Mouse (Mus musculus): ENCODE measurements around the gene Rlf.

Rlf gene

DNA sequence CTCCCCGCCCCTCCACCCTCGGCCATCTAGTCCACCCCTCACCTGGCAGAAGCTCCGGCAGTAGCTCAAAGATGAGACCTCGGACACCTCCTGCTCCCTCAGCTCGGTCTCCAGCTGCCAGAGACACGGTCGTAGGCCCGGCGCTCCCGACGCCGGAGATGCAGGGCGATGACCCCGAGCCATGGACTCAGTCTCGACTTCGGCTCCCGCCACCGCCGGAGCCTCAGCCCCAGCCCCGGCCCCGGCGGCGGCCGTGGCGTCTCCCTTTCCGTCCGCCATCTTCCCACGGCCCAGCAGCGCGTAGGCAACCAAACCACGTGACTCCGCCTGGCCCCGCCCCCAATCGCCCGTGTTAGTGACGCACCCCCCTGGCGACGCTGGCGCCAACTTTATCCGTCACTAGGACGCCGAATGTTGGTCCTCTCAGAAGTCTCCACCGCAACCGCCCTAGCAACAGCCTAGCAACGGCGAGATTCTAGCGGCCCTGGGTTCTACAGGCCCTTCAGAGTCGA, at the start of gene Rlf:
TSS of gene Rlf (minus strand) at position 292 of the 512 bp plus-strand sequence.
- DNase-seq (ENCODE audit: low read depth, low spot score) = peak; percentile 97

DNA sequence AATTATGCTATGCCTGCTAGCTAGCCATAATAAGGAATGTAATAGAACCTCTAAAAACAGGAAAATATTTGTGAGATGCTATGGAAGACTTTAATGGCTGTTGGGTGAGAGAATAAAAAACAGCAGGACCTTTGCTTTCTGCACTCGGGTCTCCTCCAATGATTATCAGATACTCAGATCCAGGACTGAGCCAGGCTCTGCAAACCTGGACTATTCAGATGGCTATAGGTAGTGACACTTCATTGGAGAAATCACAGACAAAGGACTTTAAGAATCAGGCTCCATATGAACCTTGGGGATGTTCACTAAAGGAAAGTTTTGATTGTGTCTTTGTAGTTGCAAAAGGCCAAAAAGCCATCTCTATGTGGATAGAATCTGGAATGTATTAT, 26.7 kb upstream of the Rlf start:
- DNase-seq (ENCODE audit: low read depth, low spot score) = no peak

DNA sequence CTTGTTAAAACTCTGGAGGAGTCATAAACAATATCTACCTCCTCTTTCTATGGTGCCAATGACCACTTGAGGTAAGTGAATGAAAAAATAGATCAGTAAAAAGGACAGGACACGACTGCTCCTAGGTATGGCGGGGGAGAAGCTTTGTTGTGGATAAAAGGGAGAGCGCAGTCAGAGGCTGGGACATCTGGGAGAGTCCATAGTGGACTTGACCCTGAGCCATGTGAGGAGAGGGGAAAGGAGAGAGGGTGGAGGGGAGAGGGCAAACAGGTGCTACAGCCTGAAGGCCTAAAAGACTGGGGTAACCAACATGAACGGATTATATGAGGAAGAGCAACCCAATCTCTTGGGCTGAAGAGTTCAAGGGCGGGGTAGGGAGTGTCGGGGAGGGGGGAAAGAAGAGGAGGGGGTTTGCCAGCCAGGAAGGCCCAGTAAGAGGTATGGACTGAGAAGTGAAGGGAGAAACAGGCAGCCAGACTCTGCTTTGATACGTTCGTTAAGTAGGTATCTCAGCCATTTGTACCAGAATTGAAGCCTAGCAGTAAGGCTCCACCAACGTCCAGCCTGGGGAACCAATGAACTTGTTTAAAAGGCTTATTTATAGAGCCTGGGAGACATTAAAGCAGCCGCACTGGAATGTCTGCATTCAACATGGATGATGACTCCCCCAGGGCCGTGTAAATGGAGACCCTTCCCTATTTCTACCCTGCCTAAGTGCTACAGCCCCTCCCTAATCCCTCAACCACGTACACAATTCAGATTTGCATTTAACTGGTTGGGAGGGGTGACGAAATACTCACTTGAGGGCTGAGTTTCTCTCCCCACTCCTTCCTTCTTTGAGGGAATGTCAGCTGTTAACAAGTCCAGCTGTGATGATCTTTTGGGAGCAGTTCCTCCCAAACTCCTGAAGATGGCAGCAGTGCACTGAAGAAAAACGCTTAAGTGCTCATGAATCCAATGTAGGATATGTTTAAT, 26.0 kb upstream of the Rlf start:
- DNase-seq (ENCODE audit: low read depth, low spot score) = peak; percentile 63

DNA sequence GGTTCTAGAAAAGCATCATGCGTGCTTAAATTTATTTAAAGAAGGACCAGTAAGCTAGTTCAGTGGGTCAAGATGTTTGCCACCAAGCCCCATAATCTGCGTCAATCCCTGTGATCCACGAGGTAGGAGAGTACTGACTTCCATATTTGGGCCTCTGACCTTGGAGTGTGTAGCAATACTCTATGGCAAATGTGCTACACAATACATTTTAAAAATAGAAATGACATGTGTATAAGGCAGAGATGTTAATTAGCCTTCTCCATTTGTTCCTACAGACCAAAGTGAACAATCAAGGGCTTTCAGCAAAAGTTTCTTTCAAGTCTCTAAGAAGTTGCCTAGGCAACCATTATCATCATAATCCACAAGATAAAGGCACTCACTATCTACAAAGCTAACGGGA, 25.0 kb upstream of the Rlf start:
- DNase-seq (ENCODE audit: low read depth, low spot score) = no peak

DNA sequence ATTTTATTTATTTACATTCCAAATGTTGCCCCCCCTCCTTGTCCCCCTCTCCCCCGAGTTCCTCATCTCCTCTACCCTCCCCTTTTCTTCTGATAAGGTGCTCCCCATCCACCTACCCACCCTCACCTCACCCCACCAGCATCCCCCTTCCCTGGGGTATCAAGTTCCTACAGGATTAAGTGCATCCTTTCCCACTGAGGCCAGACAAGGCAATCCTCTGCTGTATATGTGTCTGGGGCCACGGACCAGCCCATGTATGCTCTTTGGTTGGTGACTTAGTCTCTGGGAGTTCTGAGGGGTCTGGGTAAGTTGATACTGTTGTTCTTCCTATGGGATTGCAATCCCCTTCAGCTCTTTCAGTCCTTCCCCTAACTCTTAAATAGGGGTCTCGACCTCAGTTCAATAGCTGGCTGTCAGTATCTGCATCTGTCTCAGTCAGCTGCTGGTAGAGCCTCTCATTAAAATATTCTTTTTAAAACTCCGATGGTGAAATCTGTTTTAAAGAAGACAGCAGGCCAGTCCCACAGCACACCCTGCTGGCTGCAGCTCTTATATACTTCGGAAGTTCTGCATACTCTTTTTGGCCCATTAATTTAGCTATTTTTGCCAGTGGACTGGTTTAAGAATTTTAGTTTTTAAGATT, 17.0 kb upstream of the Rlf start:
- DNase-seq (ENCODE audit: low read depth, low spot score) = peak; percentile 61

DNA sequence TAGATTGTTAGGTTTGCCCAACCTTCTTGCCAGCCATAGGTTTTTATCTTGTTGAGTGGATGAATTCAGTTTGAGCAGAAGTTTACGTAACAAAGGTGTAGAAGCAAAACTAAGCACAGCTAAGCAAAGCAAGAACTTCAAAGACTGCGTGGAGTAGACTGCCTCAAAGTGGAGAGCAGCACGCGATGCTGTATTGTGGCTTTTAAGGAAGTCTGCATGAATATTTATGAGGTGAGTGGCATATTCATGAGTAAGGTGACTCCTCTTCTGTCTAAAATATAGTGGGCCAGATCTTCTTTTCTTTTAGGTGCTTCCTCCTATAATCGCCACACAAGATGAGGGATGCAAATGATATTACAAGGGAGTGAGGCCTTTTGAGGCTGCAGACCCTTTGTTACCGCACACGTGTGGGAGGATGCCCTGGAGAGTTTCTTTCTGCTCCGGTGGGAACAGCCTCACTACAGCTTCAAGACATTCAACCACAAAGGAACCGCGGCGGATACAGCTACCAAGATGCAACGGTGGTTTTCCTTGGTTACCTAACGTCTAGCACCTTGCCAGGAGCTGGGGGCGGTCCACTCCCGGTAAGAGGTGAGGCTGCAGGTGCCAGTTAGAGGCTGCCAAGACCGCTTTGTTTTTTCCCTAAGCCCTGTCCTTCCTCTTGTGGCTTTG, 16.2 kb upstream of the Rlf start:
- no peak for DNase-seq (ENCODE audit: low read depth, low spot score)

DNA sequence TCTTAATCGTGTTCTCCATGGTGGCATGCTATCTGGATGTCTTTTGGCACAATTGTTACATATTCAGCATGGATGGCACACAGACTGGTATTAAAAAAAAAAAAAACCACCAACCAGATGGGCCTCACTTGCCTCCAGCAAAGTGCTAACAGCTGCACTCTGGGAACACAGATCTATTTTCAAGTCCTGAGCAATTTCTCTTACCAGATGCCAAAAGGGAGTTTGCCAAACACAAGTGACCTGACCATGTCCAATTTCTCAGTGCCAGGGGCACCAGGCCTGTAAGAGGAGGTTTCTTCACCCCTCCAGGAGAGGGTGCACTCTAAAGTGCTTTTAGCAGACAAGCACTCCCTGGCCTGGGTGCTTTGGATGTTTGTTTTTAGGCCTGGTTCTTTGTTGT, 12.2 kb upstream of the Rlf start:
- DNase-seq (ENCODE audit: low read depth, low spot score) = no peak

DNA sequence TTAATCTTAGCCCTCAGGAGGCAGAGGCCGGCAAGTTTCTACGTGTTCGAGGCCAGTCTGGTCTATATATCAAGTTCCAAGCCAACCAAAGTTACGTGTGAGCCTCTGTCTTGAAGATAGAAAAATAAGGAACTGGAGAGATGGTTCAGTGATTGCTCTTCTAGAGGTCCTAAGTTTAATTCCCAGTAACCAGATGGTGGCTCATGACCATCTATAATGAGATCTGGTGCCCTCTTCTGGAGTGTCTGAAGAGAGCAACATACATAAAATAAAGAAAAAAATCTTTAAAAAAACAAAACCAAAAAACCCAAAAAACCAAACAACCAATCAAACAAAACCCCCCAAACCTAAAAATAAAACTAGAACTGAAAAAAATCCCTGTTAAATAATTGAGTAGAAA, 10.3 kb upstream of the Rlf start:
- peak; percentile 49 for DNase-seq (ENCODE audit: low read depth, low spot score)

DNA sequence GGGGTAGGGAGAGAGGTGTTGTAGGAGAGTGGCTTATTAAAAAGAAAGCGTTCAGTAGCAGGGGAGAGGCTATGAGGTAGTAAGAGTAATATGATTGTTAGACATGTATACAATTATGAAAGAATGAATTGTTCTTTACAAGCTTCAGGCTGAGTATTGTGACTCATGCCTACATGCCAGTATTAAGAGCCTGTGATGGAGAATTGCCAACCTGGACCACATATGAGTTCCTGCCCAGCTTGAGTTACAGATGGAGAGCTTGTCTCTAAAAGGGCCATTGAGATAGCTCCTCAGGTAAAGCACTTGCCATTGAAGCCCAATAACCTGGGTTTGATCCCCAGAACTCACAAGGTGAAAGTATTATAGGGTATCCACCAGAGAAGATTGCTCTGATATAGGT, 8.3 kb upstream of the Rlf start:
- no peak for DNase-seq (ENCODE audit: low read depth, low spot score)

DNA sequence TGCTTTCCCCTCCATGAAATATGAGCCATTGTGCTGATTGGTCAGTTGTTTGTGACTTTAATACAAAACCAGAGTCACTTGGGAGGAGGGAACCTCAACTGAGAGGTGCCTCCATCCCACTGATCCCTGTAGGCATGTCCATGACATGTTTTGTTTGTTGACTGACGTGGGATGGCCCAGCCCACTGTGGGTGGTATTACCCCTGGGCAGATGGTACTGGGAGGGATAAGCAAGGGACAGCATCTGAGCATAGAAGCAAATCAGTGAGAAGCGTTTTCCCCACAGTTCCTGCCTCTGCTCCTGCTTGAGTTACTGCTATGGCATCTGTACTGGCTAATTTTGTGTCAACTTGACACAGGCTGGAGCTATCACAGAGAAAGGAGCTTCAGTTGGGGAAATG, 1.3 kb upstream of the Rlf start:
- no peak for DNase-seq (ENCODE audit: low read depth, low spot score)

DNA sequence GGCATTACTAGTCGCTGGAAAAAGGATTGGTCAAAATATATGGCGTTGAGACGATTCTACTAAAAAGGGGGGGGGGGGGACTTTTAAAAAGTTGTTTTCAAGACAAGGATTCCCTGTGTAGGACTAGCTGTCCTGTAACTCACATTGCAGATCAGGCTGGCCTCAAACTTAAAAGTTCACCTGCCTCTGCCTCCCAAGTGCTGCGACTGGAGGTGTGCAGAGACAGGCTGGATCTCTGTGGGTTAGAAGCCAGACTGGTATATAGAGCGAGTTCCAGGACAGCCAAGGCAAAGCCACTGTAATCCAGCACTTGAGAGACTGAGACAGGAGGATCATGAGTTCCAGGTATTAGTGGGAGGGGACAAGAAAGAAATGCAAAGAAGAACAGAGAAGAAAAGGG, 605 bp upstream of the Rlf start:
- no peak for DNase-seq (ENCODE audit: low read depth, low spot score)

DNA sequence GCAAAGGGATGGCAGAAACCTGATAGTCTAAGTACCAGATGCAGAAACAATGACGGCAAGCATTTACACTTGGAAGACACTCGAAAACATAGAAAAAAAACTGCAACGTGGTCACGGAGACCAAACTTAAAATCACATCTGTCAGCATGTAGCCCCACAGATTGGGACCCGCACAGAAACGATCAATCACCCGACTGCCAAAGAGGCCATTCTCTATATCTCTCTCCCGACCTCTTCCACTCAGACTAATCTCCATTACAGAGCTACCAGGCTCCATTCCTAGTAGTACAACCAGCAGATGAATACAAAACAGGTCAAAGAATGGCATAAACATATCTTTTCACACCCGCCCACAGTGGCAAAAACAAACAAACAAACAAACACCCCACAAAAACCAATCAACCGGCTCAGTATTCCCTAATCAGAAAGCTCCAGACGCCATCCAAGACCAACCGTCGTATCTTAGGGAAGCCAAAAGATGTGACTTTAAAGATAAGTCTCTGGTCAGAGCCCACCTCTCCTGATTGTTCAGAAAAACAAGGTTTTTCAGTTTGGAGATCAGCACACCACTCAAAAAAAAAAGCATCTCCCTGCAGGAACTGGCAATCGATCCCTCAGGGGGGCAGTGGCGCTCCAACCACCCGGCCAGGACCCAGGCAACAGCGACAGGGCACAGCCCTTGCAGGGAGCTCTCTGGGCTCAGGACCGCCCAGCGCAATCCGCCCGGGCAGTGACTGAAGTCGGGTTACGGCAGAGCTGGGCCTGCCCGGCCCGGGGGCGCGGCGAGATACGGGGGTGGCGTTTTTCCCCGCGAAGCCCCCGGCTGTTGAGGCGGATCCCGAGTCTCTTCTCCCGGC, 720 bp downstream of the Rlf start:
- DNase-seq (ENCODE audit: low read depth, low spot score) = peak; percentile 66

DNA sequence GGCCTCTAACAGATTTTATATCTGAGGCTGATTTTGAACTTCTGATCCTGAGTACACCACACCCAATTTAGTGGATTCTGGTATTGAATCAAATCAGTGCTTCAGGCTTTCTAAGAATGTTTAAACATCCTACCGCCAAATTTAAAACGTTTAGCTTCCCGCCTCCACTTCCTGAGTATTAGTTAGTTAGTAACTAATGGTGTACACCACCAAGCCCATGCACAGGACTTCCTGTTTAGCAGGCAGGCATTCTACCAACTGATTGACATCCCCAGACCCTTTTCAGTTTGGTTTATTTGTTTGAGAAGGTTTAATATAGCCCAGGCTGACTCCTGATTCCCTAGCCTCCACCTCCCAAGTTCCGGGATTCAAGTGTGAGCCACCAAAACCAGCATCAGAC, 6.0 kb downstream of the Rlf start:
- no peak for DNase-seq (ENCODE audit: low read depth, low spot score)

DNA sequence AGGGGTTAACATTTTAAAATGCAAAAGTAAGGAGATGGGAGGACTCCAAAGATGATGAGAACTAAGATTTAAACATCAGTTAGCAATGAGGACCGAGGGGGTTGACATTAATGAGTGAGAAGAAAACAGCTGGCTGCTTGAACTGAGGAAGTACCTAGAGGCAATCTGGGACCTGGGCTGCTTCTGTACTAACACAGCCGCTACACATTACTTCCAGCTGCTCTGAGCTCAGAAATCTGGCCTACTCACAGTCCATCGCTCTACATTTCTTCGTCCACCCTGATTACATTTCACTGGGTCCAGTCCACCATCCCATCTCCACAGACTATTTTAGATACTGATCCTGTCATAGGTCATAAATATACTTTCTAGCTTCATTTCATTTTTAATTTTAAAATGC, 17.0 kb downstream of the Rlf start:
- peak; percentile 74 for DNase-seq (ENCODE audit: low read depth, low spot score)

DNA sequence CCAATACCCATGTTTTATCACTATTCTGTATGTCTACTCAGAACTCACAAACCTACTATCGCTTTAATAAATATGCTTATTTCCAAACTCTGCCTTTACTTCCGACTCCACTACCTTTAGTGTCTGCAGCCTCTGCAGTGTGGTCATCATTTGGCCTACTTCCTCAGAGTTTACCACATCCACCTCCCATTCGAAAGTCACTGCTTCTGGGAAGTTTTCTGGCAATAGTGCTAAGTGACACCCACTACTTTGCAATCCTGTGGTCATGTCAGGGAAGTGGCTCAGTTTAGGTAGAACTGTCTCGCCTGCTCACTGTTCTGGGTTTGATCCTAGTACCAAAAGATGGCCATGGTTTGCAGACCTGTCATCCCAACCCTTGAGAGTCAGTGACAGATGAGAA, 17.9 kb downstream of the Rlf start:
- DNase-seq (ENCODE audit: low read depth, low spot score) = peak; percentile 61

DNA sequence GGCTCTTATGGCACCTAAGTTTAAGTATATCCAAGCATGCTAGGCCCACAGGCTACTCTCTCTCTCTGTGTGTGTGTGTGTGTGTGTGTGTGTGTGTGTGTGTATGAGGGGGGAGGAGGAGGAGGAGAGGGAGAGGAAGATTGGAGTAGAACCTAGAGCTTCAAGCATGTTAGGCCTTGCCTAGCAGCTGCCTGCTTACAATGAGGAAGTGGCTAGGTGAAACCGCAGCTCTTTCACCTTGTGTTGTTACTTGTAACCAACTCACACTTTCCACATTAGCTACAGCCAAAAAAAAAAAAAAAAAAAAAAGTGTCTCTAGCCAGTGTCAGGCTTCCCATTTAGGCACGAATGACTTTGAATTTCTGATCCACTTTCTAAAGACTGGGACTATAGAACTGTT, 18.7 kb downstream of the Rlf start:
- peak; percentile 90 for DNase-seq (ENCODE audit: low read depth, low spot score)

DNA sequence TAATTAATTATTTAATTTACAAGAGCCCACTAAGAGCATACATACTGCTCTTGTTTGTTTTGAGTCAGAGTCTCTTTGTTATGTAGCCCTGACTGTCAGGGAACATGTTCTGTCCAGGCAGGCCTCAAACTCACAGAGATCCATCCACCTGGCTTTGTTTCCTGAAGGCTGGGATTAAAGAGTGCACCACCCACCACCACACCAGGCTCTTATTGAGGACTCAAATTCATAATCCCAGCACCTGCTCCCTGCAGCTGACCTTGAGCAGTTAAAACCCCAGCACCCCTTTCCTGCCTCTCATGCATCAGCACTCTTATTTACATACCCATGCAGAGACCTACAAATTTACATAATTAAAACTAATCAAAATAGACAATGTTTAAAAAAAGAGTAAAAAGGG, 20.1 kb downstream of the Rlf start:
- DNase-seq (ENCODE audit: low read depth, low spot score) = peak; percentile 84

DNA sequence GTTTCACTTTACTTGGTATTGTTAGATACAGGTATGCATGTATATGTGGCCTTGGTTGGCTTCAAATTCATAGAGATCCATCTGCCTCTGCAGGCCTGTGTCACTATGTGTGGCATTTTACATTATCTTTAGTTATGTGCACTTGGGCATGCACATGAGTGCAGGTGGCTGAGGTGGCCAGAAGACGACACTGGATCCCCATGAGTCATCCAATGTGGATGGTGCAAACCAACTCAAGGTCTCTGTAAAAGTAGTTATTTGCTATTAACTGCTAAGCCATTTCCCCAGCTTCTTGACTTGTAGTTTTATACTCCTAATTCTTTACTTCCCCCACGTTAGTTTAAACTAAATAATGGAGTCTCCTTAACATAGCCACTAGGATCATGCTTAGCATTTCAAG, 22.6 kb downstream of the Rlf start:
- DNase-seq (ENCODE audit: low read depth, low spot score) = peak; percentile 39

DNA sequence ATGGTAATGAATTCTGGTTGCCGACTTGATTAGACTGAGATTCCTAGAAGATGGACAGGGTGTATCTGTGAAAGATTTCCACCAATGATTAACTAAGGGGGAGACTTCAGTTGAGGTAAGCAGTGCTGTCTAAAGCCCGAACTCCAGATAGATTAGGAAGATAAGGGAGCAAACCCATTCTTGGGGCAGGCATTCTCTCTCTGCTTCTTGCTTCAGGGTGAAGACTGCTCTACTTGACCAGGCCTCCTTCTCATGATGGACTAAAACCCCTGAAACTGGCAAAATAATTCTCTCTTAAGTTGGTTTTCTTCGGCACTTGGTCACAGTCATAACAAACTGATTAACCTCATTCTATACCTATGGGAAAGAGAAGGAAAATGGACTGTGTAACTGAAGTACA, 25.5 kb downstream of the Rlf start:
- no peak for DNase-seq (ENCODE audit: low read depth, low spot score)

DNA sequence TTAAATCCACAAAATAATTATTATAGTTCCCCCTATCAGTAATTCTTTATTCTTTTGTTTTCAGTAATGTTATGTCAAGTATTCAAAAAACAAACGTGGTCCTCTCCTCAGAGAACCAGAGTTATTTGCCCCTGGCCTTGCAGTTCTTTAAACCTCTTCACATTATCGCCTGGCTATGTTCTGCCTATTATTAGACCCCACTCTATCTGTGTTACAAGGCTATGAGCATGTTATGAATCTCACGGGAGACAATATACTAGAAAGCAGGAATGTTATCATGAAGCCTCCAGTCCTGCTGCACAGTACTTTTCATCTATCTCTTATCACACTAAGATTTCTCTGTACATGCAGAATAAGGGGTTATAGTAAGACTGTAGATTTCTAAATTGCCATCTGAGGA, 35.2 kb downstream of the Rlf start:
- DNase-seq (ENCODE audit: low read depth, low spot score) = no peak

DNA sequence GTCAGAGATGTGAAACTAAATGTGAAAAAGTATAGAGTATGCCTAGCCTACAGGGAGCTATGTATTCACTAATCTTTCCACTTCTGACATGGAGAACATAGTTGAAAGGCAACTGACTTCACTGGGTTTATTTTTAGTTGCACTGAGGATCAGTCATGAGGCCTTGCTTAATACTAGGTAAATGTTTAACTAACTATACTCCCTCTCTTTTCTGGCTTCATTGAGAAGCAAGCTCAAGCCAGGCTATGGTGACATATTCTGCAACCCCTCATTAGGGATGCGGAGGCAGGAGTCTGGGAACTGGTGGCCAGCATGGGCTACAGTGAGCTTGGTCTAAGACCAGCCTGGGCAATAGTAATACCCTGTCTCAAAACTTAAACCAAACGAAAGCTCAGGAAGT, 47.2 kb downstream of the Rlf start:
- DNase-seq (ENCODE audit: low read depth, low spot score) = no peak
